Mouse (Mus musculus): Measurements from ENCODE around the gene Ulk4. TPM values are rescaled to one million over a fixed set of nuclear protein-coding genes. Genes with fewer than 3 reads are reported as not detected.

Gene Ulk4
- total and polyA plus RNA-seq, 3 experiments: 26.6 to 31.1 TPM; not detected in 1

DNA sequence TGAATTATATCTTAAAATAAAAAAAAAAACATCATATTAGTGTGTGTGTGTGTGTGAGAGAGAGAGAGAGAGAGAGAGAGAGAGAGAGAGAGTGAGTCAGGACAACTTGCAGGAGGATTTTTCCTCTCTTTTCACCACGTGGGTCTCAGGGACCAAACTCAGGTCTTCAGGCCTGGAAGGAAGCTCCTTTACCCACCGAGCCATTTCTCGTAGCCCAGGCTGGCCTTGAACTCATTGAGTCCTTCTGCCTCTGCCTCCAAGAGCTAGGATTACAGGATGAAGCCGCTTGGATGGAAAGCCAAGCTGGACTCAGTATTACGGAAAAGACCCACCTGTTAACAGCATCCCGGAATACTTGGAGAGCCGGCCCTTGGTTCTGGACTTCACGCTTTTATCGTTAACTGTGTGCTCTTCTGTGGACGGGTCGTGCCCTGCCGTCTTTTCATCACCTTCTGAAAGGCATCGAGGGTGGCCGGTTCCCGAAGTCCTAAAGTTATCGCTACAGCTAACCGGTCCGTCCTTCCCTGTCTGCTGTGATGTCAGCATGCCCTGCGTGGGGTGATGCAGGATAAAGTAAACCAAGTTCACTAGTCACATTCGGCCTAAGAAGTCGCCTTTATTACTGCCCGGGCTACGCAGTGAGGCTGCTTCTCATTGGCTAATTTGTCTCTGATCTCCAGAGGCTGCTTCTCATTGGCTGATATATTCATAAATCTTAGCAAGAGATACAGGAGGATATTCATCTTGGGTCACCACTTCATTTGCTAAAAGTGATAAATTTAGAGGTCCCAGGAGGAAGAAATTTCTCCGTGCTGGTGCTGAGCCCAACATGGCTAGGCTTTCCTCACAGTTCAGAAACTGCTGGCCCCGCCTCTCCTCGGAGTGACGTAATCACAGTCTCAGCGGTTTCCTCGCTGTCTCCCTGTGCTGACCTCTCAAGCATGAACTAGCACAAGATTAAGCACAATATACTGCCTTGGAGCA lies 8.6 kb upstream of the Ulk4 start (continued):
- TF ChIP-seq ZC3H11A (IDR thresholded peaks at IDR 0.05; ENCODE audit: low read depth, low read length): no peak
- no peak for TF ChIP-seq E2F4 (IDR thresholded peaks at IDR 0.05; ENCODE audit: borderline replicate concordance, low read depth, low read length)
- TF ChIP-seq MAZ (IDR thresholded peaks at IDR 0.05; ENCODE audit: low read depth, low read length): no peak
- no peak for TF ChIP-seq CTCF (IDR thresholded peaks at IDR 0.05 in 2 of 3, conservative IDR thresholded peaks at IDR 0.05 in 1 of 3; ENCODE audit: control insufficient read depth in 1 of 3, insufficient read depth in 1 of 3, low read depth in 2 of 3, low read length in 3 of 3, poor library complexity in 1 of 3, severe bottlenecking in 1 of 3)
- no peak for TF ChIP-seq USF1 (IDR thresholded peaks at IDR 0.05; ENCODE audit: low read depth, low read length)
- TF ChIP-seq USF2 (IDR thresholded peaks at IDR 0.05; ENCODE audit: borderline replicate concordance in 1 of 2, insufficient read depth in 1 of 2, low read depth in 1 of 2, low read length in 2 of 2): no peak
- no peak for TF ChIP-seq MEF2A (IDR thresholded peaks at IDR 0.05; ENCODE audit: extremely low read depth, insufficient replicate concordance, low read depth, low read length, poor library complexity, severe bottlenecking)
- TF ChIP-seq RAD21 (IDR thresholded peaks at IDR 0.05; ENCODE audit: low read depth, low read length): no peak
- TF ChIP-seq ELF1 (IDR thresholded peaks at IDR 0.05; ENCODE audit: low read depth, low read length): no peak
- no peak for TF ChIP-seq SMC3 (IDR thresholded peaks at IDR 0.05; ENCODE audit: low read depth, low read length)
- TF ChIP-seq MXI1 (IDR thresholded peaks at IDR 0.05; ENCODE audit: low read depth, low read length): peak; percentile 58; the same call in 1 of the 2 replicates
- TF ChIP-seq GABPA (IDR thresholded peaks at IDR 0.05; ENCODE audit: low read depth, low read length): no peak
- TF ChIP-seq TCF12 (IDR thresholded peaks at IDR 0.05; ENCODE audit: low read depth, low read length): no peak
- TF ChIP-seq ETS1 (IDR thresholded peaks at IDR 0.05; ENCODE audit: low read depth, low read length): no peak

DNA sequence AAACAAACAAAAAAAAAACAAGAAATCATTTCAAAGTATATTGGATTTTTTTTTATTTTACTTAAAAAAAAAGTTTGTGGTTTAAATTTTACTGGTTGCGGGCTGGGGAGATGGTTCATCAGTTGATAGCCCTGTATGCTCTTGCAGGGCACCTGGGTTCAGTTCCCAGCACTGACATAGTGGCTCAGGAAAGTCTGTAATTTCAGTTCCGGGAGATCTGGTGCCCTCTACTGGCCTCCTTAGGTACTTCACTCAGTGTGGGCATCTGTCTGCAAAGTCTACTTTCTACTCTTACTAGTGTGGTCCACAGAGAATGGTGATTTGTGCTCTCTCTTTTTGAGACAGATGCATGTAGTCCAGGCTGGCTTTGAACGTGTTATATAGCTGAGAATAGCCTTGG lies 7.4 kb upstream of the Ulk4 start:
- Histone ChIP-seq H3K27me3 (ENCODE audit: control insufficient read depth in 1 of 2, insufficient read depth in 2 of 2, low read length in 2 of 2) (no peaks in the 10 kb centered on the region), H3K36me3 (ENCODE audit: control insufficient read depth in 1 of 2, insufficient read depth in 2 of 2, low read length in 2 of 2) (peaks cover 0 to 5% of the 10 kb centered on the region in 2 experiments; a peak in 2 of 4 replicates), H3K4me3 (ENCODE audit: control insufficient read depth in 1 of 2, insufficient read depth in 1 of 2, low read depth in 2 of 2, low read length in 2 of 2) (peak overlapping the region; percentile 21 to 93; a peak in 3 of 4 replicates), H3K27ac (ENCODE audit: control insufficient read depth, low read depth, low read length) (no peak overlapping the region), H3K4me1 (ENCODE audit: control insufficient read depth in 1 of 2, insufficient read depth in 2 of 2, low read length in 2 of 2) (peaks cover 6 to 8% of the 10 kb centered on the region in 2 experiments; a peak in 3 of 4 replicates), H3K9ac (ENCODE audit: control insufficient read depth, low read depth, low read length, poor library complexity, severe bottlenecking) (no peak overlapping the region), H3K9me3 (replicated peaks; ENCODE audit: insufficient read depth, low read length) (no peaks in the 10 kb centered on the region), H3K79me2 (ENCODE audit: control insufficient read depth, insufficient read depth, low read length, poor library complexity) (peaks cover 4% of the 10 kb centered on the region; the same call in 1 of the 2 replicates)
- peak; percentile 88 for DNase-seq (ENCODE audit: low read depth, low spot score)
- TF ChIP-seq TBP (IDR thresholded peaks at IDR 0.05; ENCODE audit: low read depth, low read length): 0 out of 2 replicates have a peak, but pooled peaks have one; percentile 25
- TF ChIP-seq TCF12 (IDR thresholded peaks at IDR 0.05; ENCODE audit: low read depth, low read length): 0 out of 2 replicates have a peak, but pooled peaks have one; percentile 23
- TF ChIP-seq POLR2AphosphoS2 (IDR thresholded peaks at IDR 0.05; ENCODE audit: low read length): no peak
- peak; percentile 60; the same call in 1 of the 2 replicates for TF ChIP-seq ZNF384 (IDR thresholded peaks at IDR 0.05; ENCODE audit: low read depth, low read length)
- TF ChIP-seq ZKSCAN1 (IDR thresholded peaks at IDR 0.05; ENCODE audit: low read depth, low read length): no peak
- TF ChIP-seq SMC3 (IDR thresholded peaks at IDR 0.05; ENCODE audit: low read depth, low read length): peak; percentile 53
- peak; percentile 75 for TF ChIP-seq SIN3A (IDR thresholded peaks at IDR 0.05; ENCODE audit: low read length)
- peak; percentile 19 for TF ChIP-seq RAD21 (IDR thresholded peaks at IDR 0.05; ENCODE audit: low read depth, low read length)
- TF ChIP-seq MAX (IDR thresholded peaks at IDR 0.05; ENCODE audit: low read length): no peak
- 0 out of 2 replicates have a peak, but pooled peaks have one; percentile 38 for TF ChIP-seq MYC (IDR thresholded peaks at IDR 0.05; ENCODE audit: low read depth, low read length)
- peak; percentile 64 to 88 (median 83) for TF ChIP-seq CTCF (IDR thresholded peaks at IDR 0.05 in 2 of 3, conservative IDR thresholded peaks at IDR 0.05 in 1 of 3; ENCODE audit: control insufficient read depth in 1 of 3, insufficient read depth in 1 of 3, low read depth in 2 of 3, low read length in 3 of 3, poor library complexity in 1 of 3, severe bottlenecking in 1 of 3)
- peak; percentile 82 for TF ChIP-seq ELF1 (IDR thresholded peaks at IDR 0.05; ENCODE audit: low read depth, low read length)
- no peak for TF ChIP-seq BHLHE40 (IDR thresholded peaks at IDR 0.05; ENCODE audit: borderline replicate concordance, low read depth, low read length)
